Mouse (Mus musculus) ES-E14 (cell line): ENCODE measurements around the gene Tpst2. TPM values are rescaled to one million over a fixed set of nuclear protein-coding genes. Genes with fewer than 3 reads are reported as not detected.

Experiments
- DNase-seq: peaks from one replicate; pipeline ENCODE4 v3.0.0-alpha.2; 2013; ENCODE audit warnings: low read depth, low spot score
- H3K27ac ChIP-seq: 2 replicates; pipeline ENCODE4 v1.5.1; 2012; ENCODE audit warnings: low read depth, mild to moderate bottlenecking, low read length, moderate library complexity, mixed read lengths; ENCODE audit not compliant: poor library complexity, insufficient read depth, severe bottlenecking
- H3K36me3 ChIP-seq: 2 replicates; pipeline ENCODE4 v1.6.1; 2012; ENCODE audit warnings: mild to moderate bottlenecking, low read length, moderate library complexity, mixed read lengths; ENCODE audit not compliant: control insufficient read depth, poor library complexity, insufficient read depth, severe bottlenecking
- H3K4me1 ChIP-seq, 2 experiments: fragments of 150-350 bp in 1 of 2; sonication (generic) in 1 of 2; 2 replicates each; pipeline ENCODE4 v1.6.1; 2012; ENCODE audit warnings: low read length in 2 of 2, mild to moderate bottlenecking in 1 of 2, mixed read lengths in 1 of 2; ENCODE audit not compliant: control insufficient read depth in 2 of 2, insufficient read depth in 2 of 2, poor library complexity in 1 of 2
- H3K4me3 ChIP-seq, 2 experiments: fragments of 150-350 bp in 1 of 2; sonication (generic) in 1 of 2; 2 replicates each; pipeline ENCODE4 v1.5.1; 2012; ENCODE audit warnings: low read length in 2 of 2, low read depth in 1 of 2, mild to moderate bottlenecking in 1 of 2, mixed read lengths in 1 of 2; ENCODE audit not compliant: insufficient read depth in 1 of 2, poor library complexity in 1 of 2, severe bottlenecking in 1 of 2
- H3K9ac ChIP-seq: 2 replicates; pipeline ENCODE4 v1.6.1; 2012; ENCODE audit warnings: low read depth, mild to moderate bottlenecking, low read length, mixed read lengths; ENCODE audit not compliant: poor library complexity, insufficient read depth, severe bottlenecking
- H3K9me3 ChIP-seq: fragments of 150-350 bp; sonication (generic); 2 replicates; pipeline ENCODE4 v1.6.1; 2012; ENCODE audit warnings: low read depth, mild to moderate bottlenecking, low read length; ENCODE audit not compliant: control insufficient read depth, insufficient read depth
- CHD2 ChIP-seq: IDR thresholded peaks from 2 replicates; pipeline ENCODE4 v1.6.1; 2014; ENCODE audit warnings: mild to moderate bottlenecking, low read depth, low read length, inconsistent platforms
- HCFC1 ChIP-seq: IDR thresholded peaks from 2 replicates; pipeline ENCODE4 v1.6.1; 2012; ENCODE audit warnings: low read length, inconsistent platforms, borderline replicate concordance; ENCODE audit not compliant: insufficient read depth
- MAFK ChIP-seq: IDR thresholded peaks from 2 replicates; pipeline ENCODE4 v1.6.1; 2014; ENCODE audit warnings: mild to moderate bottlenecking, low read depth, low read length, inconsistent platforms; ENCODE audit not compliant: insufficient read depth
- ZC3H11A ChIP-seq: IDR thresholded peaks from 2 replicates; pipeline ENCODE4 v1.6.1; 2012; ENCODE audit warnings: low read depth, mild to moderate bottlenecking, inconsistent platforms, low read length, borderline replicate concordance
- ZNF384 ChIP-seq: IDR thresholded peaks from 2 replicates; pipeline ENCODE4 v1.6.1; 2012; ENCODE audit warnings: low read depth, low read length, inconsistent platforms
- in situ Hi-C, 2 experiments: fragments of 600-800 bp; cut with MboI; formaldehyde crosslinking; loops; one replicate each; pipeline ENCODE4 v1.15.1; 2025; ENCODE audit warnings: low sequenced_read_pairs in 2 of 2, inconsistent platforms in 1 of 2; ENCODE audit not compliant: unreplicated experiment in 2 of 2
- total RNA-seq: library from RNA; depleted of rRNA; stranded (reverse); fragments of 300-350 nt; gene quantifications from 2 replicates; pipeline ENCODE4 v1.2.3, GENCODE M21; 2012; rRNA removed

Gene Tpst2
- total RNA-seq, 1 experiment = 82.7 TPM

DNA sequence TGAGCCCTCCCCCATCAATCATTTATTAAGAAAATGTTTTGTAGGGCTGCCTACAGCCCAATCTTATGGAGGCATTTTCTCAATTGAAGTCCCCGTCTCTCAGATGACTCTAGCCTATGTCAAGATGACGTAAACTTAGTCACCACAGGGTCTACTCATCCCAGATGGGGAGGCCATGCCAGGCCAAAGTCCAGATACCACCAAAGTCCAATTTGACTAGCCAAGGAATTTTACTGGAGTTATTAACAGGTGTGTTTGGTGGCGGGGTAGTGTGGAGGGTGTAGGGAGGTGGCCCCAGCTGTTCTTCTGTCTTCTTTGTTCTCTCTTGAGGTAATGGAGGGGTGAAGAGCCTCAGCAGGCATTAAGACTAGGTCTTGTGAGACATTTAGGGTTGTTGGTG, 83.6 kb downstream of the Tpst2 start:
- Histone ChIP-seq H3K9ac (no peak overlapping the region), H3K9me3 (no peaks in the 10 kb centered on the region), H3K36me3 (peaks cover 17% of the 10 kb centered on the region; the same call in 1 of the 2 replicates), H3K4me1 (peaks cover 2 to 6% of the 10 kb centered on the region in 2 experiments; a peak in 1 of 4 replicates), H3K4me3 (no peak overlapping the region), H3K27ac (no peak overlapping the region)
- DNase-seq = no peak
- TF ChIP-seq CHD2 = no peak
- no peak for TF ChIP-seq ZNF384
- TF ChIP-seq MAFK = no peak
- TF ChIP-seq ZC3H11A = no peak
- TF ChIP-seq HCFC1 = no peak
- in situ Hi-C loops = no loop called here

- DNase-seq = no peak
- H3K9me3 ChIP-seq = no peaks in the 10 kb centered on the region
- H3K9ac ChIP-seq = no peak overlapping the region
- in situ Hi-C loops = no loop called here
- peaks cover 22% of the 10 kb centered on the region; the same call in 1 of the 2 replicates for H3K36me3 ChIP-seq
- no peak for TF ChIP-seq ZNF384
- no peak overlapping the region for H3K27ac ChIP-seq
- no peak overlapping the region for H3K4me3 ChIP-seq
- peaks cover 0 to 3% of the 10 kb centered on the region in 2 experiments; a peak in 1 of 4 replicates for H3K4me1 ChIP-seq
Observed at GRCm38 (mm10) chr5:112364184-112364797, 87.8 kb downstream of the Tpst2 start.

Other genes starting within 250 kb of the Tpst2 start
- 0.31 and 0.69 TPM in 2 replicates for gene Cryba4, start 24.2 kb upstream of the Tpst2 start, total RNA-seq
- gene Crybb1, start 20.9 kb upstream of the Tpst2 start, total RNA-seq = not detected in 2 replicates
- 38.1 and 38.9 TPM in 2 replicates for gene Tfip11, start 49.7 kb downstream of the Tpst2 start, total RNA-seq
- 25.8 and 32.0 TPM in 2 replicates for gene Srrd, start 66.3 kb downstream of the Tpst2 start, total RNA-seq
- 19.5 and 30.8 TPM in 2 replicates for gene Hps4, start 66.4 kb downstream of the Tpst2 start, total RNA-seq
- 0.16 and 0.18 TPM in 2 replicates for gene Gm6583, start 79.3 kb downstream of the Tpst2 start, total RNA-seq
- gene Asphd2, start 118.2 kb downstream of the Tpst2 start, total RNA-seq = 4.6 and 7.2 TPM in 2 replicates
- gene Gm6588, start 172.7 kb downstream of the Tpst2 start, total RNA-seq = 0.09 TPM in 1 of 2 replicates, not detected in the other